Mouse (Mus musculus) heart, adult 2 months (tissue): Measurements from ENCODE around the gene H2-K1.

ENCODE experiments used
- CTCF ChIP-seq: fragments of 200-600 bp; IDR thresholded peaks from 2 replicates; pipeline ENCODE4 v1.8.1; 2022; ENCODE audit warnings: antibody characterized with exemption, mild to moderate bottlenecking, moderate library complexity
- EP300 ChIP-seq: fragments of 200-500 bp; IDR thresholded peaks from 2 replicates; pipeline ENCODE4 v1.6.1; 2011; ENCODE audit warnings: low read depth, low read length, control low read depth; ENCODE audit not compliant: insufficient read depth
- POLR2A ChIP-seq: fragments of 200-500 bp; IDR thresholded peaks from 2 replicates; pipeline ENCODE4 v1.6.1; 2011; ENCODE audit warnings: mild to moderate bottlenecking, low read depth, low read length, control low read depth; ENCODE audit not compliant: insufficient read depth

DNA sequence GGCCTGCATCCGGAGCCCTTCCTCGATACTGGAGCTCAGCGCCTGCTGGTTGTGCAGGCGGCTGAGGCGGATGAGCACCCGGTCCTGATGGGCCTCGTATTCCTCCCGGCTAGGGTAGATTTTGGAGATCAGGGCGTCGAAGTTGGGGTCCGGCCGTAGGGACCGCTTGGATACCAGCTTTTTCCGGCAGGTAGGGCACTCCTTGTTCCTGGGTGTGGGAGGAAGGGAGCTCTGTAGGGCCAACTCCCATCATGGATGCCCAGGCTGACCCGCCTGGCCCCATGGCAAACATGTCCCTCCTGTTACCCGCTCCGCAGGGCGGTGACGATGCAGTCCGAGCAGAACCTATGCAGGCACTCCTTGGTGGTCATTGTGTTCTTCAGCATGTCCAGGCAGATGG is 22.8 kb upstream of the H2-K1 start:
- TF ChIP-seq POLR2A (no peak), CTCF (no peak), EP300 (no peak)
